Mouse (Mus musculus): Measurements from ENCODE around the gene Rsc1a1. TPM values are rescaled to one million over a fixed set of nuclear protein-coding genes. Genes with fewer than 3 reads are reported as not detected.
A peak's percentile ranks its signal among the peaks of the same experiment; 100 is the strongest.

Gene Rsc1a1
- total RNA-seq (2017), result 4.7 and 15.7 TPM in 2 replicates

DNA sequence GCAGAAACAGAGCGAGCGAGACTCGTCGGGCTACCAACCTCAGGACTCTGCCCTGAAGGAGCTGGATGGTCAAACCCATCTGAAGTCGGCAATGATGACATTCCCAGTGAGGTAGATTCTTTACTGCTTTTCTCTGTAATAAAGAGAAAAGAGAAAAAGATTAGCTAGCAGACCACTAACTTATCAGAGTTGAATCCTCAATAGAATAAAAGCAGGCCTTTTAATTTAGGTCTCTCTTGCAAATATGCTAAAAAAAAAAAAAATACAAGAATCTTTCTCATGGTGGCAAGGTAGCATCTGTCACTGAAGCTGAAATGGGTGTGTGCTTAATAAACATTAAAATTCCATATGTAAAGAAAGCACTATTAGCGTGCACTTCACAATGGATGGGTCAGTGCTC lies at the start of gene Rsc1a1:
Gene Rsc1a1 (minus strand): TSS at position 101 of the 400 bp plus-strand sequence.
- no peak for ATAC-seq (replicated peaks in 1 of 2; ENCODE audit: insufficient read depth in 1 of 2, low FRiP score in 2 of 2, low TSS enrichment in 1 of 2, low read depth in 1 of 2, poor library complexity in 2 of 2, severe bottlenecking in 2 of 2)

DNA sequence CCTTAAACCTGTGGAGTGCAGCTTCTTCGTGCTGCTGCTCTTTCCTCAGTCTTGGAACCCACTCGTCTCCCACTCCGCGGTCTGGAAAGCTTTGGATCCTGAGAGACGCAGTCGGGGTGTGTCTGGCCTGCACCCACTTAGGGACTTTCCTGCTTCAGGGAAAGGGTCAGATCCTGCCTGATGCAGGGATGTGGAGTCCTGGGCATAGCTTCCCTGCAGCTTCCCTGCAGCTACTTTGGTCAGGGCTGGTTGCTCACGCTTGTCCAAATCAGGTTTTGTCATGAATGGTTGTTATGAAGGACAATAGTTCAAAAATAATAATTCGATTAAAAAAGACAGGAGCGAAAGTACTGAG lies 49.8 kb upstream of the Rsc1a1 start:
- no peak for ATAC-seq (replicated peaks in 1 of 2; ENCODE audit: insufficient read depth in 1 of 2, low FRiP score in 2 of 2, low TSS enrichment in 1 of 2, low read depth in 1 of 2, poor library complexity in 2 of 2, severe bottlenecking in 2 of 2)

GRCm38 (mm10) chr4:141734446-141735205 lies 49.2 kb upstream of the Rsc1a1 start:
- ATAC-seq (replicated peaks in 1 of 2; ENCODE audit: insufficient read depth in 1 of 2, low FRiP score in 2 of 2, low TSS enrichment in 1 of 2, low read depth in 1 of 2, poor library complexity in 2 of 2, severe bottlenecking in 2 of 2), result peak; percentile 99

- ATAC-seq (replicated peaks in 1 of 2; ENCODE audit: insufficient read depth in 1 of 2, low FRiP score in 2 of 2, low TSS enrichment in 1 of 2, low read depth in 1 of 2, poor library complexity in 2 of 2, severe bottlenecking in 2 of 2), result no peak
Observed at GRCm38 (mm10) chr4:141731766-141732165, 46.4 kb upstream of the Rsc1a1 start.

DNA sequence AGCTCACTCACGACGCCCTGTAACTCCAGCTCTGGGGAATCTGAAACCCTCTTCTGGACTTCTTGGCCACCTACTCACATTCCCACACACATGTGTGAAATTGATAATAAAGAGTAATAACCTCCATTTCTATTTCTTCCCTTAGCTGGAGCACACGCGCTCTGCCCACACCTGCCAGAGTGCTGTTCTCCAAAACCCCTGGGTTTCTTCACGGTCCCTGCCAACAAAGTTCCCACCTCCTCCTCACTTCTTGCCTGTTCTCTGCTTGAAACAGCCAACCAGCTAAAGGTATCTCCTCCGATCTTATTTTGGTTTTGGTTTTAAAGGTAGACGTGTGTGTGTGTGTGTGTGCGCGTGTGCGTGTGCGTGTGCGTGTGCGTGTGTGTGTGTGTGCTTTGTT lies 45.0 kb upstream of the Rsc1a1 start:
- ATAC-seq (replicated peaks in 1 of 2; ENCODE audit: insufficient read depth in 1 of 2, low FRiP score in 2 of 2, low TSS enrichment in 1 of 2, low read depth in 1 of 2, poor library complexity in 2 of 2, severe bottlenecking in 2 of 2), result no peak

- ATAC-seq (replicated peaks in 1 of 2; ENCODE audit: insufficient read depth in 1 of 2, low FRiP score in 2 of 2, low TSS enrichment in 1 of 2, low read depth in 1 of 2, poor library complexity in 2 of 2, severe bottlenecking in 2 of 2), result no peak
Observed at GRCm38 (mm10) chr4:141729266-141729665, 43.9 kb upstream of the Rsc1a1 start.

- ATAC-seq (replicated peaks in 1 of 2; ENCODE audit: insufficient read depth in 1 of 2, low FRiP score in 2 of 2, low TSS enrichment in 1 of 2, low read depth in 1 of 2, poor library complexity in 2 of 2, severe bottlenecking in 2 of 2), result no peak
Observed at GRCm38 (mm10) chr4:141725738-141726137, 40.3 kb upstream of the Rsc1a1 start.

DNA sequence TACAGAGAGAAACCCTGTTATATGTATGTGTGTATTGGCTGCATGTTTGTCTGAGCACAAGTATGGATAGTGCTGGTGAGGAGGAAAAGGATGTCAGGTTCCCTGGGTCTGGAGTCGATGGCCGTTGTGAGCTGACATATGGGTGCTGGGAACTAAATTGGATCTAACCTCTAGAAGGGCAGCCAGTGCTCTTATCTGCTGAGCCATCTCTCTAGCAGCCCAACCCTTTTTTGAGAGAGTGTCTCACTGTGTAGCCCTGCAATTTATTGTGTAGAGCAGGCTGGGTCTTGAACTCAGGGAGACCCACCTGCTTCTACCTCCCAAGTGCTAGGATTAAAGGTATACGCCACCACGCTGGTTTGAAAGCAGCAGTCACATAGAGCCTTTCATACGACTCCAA lies 39.9 kb upstream of the Rsc1a1 start:
- ATAC-seq (replicated peaks in 1 of 2; ENCODE audit: insufficient read depth in 1 of 2, low FRiP score in 2 of 2, low TSS enrichment in 1 of 2, low read depth in 1 of 2, poor library complexity in 2 of 2, severe bottlenecking in 2 of 2), result no peak

- ATAC-seq (replicated peaks in 1 of 2; ENCODE audit: insufficient read depth in 1 of 2, low FRiP score in 2 of 2, low TSS enrichment in 1 of 2, low read depth in 1 of 2, poor library complexity in 2 of 2, severe bottlenecking in 2 of 2), result no peak
Observed at GRCm38 (mm10) chr4:141724594-141724993, 39.2 kb upstream of the Rsc1a1 start.

DNA sequence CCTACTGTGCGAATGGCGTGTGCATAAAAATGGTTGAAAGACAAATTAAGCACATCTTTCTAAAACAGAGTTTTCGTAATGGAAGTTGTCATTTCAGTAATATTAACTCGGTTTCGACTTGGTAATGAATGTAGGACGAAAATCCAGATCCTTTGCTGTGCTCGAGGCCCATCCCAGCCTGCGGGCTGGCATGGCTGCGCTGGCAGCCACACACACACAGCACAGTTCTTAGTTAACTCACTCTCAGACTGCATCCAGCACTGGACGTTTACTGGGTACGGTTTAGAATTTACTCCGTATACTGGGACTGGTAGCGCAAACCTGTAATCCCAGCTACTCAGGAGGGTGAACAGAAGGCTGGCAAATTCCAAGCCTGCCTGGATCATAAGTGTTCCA lies 38.3 kb upstream of the Rsc1a1 start:
- ATAC-seq (replicated peaks in 1 of 2; ENCODE audit: insufficient read depth in 1 of 2, low FRiP score in 2 of 2, low TSS enrichment in 1 of 2, low read depth in 1 of 2, poor library complexity in 2 of 2, severe bottlenecking in 2 of 2), result no peak

DNA sequence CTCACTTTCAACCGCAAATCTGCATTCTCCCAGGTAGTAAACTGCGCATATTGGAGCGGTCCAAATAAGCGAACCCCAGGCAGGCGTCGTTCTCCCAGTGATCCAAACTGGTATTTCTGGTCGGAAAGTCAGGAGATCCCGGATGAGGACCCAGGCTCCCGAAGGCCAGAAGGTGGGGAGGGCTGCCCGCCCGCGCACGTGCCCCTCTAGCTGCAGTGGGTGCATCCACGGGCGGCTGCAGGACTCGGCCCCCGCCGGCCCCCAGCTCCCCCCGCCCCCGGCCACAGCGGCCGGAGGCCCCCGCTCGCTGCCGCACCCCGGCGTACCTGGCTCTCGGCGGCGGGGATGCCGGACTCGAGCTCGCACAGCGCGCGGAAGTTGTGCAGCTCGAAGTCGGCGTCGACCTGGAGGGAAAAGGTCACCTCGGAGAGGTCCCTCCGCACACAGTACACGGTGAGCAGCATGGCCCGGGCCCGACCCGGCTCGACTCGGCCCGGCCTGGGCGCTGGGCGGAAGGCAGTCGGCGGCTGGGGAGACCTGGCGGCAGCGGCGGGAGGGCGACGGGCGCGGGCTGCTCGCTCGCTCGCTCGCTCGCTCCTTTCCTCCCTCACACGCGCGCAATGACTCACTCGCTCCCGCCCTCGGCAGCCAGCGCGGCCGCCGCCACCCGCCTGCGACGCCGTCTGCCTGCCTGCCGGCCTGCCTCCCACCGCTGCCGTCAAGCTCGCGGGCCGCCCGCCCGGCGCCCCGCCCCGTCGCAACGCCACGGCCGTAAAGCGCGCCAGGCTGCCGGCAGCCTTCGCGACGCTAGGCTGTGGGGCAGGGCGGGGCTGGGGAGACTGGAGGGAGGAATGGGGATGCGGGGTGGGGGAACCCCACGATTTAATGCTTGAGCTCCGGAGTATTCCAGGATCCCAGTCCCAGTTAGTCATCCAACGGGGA lies 37.6 kb upstream of the Rsc1a1 start, which contains the start of gene Ddi2:
Gene Ddi2 (minus strand): TSS at position 689 of the 942 bp plus-strand sequence.
- peak; percentile 52 to 74 for ATAC-seq (replicated peaks in 1 of 2; ENCODE audit: insufficient read depth in 1 of 2, low FRiP score in 2 of 2, low TSS enrichment in 1 of 2, low read depth in 1 of 2, poor library complexity in 2 of 2, severe bottlenecking in 2 of 2)

GRCm38 (mm10) chr4:141721961-141722360 lies 36.6 kb upstream of the Rsc1a1 start:
- ATAC-seq (replicated peaks in 1 of 2; ENCODE audit: insufficient read depth in 1 of 2, low FRiP score in 2 of 2, low TSS enrichment in 1 of 2, low read depth in 1 of 2, poor library complexity in 2 of 2, severe bottlenecking in 2 of 2), result no peak

- ATAC-seq (replicated peaks in 1 of 2; ENCODE audit: insufficient read depth in 1 of 2, low FRiP score in 2 of 2, low TSS enrichment in 1 of 2, low read depth in 1 of 2, poor library complexity in 2 of 2, severe bottlenecking in 2 of 2), result peak in 1 of 2 experiments; percentile 43; a peak in 1 of 4 replicates
Observed at GRCm38 (mm10) chr4:141720761-141721523, 35.5 kb upstream of the Rsc1a1 start.

DNA sequence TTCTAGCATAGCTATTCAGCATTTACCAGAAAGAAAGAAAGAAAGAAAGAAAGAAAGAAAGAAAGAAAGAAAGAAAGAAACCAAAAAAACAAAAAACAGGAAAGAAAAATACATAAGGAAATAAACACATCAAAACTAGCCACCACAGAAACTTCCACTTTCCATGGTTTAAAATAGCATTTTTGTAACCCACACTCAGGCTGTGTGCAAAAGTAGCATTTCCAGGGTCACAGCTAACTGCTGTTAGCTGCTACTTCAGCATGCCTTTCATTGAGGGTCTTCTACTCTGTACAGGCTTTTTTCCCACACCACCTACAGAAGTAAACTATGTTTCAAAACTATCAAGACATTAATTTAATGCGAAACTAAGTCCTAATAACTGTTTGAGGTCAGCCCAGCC lies 33.9 kb upstream of the Rsc1a1 start:
- ATAC-seq (replicated peaks in 1 of 2; ENCODE audit: insufficient read depth in 1 of 2, low FRiP score in 2 of 2, low TSS enrichment in 1 of 2, low read depth in 1 of 2, poor library complexity in 2 of 2, severe bottlenecking in 2 of 2), result no peak

DNA sequence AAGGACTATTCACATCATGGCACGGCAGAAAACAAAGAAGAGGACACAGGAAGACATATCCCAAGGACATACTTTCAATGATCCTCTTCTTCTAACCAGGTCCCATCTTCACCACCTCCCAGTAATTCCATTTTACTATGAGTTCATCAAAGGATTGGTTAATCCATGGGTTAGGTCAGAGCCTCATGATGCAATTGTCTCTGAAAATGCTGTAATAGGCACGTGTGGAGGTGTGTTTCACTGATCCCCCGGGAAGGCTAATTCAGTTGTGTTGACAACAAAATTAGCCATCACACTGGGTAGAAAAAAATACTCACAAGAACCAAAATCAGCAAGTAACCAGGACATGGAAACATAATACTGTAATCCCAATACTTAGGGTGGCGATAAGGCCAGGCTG lies 32.2 kb upstream of the Rsc1a1 start:
- no peak for ATAC-seq (replicated peaks in 1 of 2; ENCODE audit: insufficient read depth in 1 of 2, low FRiP score in 2 of 2, low TSS enrichment in 1 of 2, low read depth in 1 of 2, poor library complexity in 2 of 2, severe bottlenecking in 2 of 2)

DNA sequence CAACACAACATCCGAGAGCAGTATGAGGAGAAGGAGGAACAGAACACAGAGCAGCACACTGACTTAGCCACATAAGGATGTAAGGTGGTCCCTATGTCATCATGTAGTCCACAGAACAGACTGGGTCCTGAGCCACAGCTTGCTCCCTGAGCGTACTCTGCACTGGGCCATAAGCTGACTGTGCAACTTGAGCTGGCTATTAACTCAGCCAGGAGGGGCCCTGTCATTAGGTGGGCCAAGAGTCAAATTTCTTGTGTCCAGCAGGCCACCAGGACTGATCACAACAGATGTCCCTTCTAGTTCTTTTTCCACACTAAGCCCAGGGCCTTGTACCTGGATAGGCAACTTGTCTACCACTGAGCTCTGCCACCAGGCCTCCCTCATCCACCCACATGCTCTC lies 29.6 kb upstream of the Rsc1a1 start:
- ATAC-seq (replicated peaks in 1 of 2; ENCODE audit: insufficient read depth in 1 of 2, low FRiP score in 2 of 2, low TSS enrichment in 1 of 2, low read depth in 1 of 2, poor library complexity in 2 of 2, severe bottlenecking in 2 of 2), result no peak

DNA sequence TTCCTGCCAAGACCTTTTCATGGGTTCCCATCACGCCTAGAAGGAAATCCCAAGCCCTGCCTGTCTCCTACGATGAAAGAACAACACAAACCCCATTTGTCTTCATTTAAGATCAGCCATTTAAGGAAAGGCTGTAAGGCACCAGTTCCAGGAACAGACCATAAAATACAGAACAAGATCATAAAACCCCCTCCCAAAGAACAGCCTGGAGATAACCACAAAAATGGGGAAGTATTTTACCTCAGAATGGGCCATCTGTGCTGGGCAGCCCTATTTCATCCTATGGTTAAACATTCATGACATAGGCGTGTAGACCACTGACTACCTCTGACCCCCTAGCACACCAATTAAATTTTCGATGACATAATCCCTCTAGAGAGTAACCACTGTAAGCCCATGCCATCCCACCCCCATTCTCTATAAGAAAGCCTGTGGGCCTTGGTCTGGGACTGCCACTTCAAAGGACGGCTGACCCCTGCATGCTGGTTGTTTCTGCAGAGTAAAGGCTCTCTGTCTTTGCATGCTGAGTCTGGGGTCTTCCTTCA lies 28.3 kb upstream of the Rsc1a1 start:
- ATAC-seq (replicated peaks in 1 of 2; ENCODE audit: insufficient read depth in 1 of 2, low FRiP score in 2 of 2, low TSS enrichment in 1 of 2, low read depth in 1 of 2, poor library complexity in 2 of 2, severe bottlenecking in 2 of 2), result peak; percentile 75 to 87
